Mouse (Mus musculus) kidney, adult 9 months (tissue): ENCODE measurements around the gene Map4k2.

Experiments used
- DNase-seq: peaks from one replicate; pipeline ENCODE4 v3.0.0; 2022

Map4k2 gene

DNA sequence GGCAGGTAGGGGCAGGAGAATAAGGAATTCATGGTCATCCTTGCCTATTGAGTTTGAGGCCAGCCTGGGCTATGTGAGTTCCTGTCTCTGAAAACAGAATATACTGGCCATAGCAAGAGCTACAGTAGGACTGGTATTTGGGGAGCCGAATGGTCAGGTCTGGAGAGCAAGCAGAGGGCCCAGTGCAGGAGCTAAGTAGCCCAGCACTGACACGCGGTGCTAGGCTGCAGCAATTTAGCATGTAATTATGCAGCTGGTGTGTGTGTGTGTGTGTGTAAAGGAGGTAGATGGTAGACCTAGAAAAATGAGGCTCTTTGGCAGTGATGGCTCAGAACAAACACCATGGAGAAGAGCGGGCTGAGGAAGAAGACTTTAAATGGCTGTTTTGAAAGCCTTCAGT is 6.7 kb downstream of the Map4k2 start:
- DNase-seq = no peak

GRCm38 (mm10) chr19:6348717-6349116 is 7.8 kb downstream of the Map4k2 start:
- DNase-seq = no peak

DNA sequence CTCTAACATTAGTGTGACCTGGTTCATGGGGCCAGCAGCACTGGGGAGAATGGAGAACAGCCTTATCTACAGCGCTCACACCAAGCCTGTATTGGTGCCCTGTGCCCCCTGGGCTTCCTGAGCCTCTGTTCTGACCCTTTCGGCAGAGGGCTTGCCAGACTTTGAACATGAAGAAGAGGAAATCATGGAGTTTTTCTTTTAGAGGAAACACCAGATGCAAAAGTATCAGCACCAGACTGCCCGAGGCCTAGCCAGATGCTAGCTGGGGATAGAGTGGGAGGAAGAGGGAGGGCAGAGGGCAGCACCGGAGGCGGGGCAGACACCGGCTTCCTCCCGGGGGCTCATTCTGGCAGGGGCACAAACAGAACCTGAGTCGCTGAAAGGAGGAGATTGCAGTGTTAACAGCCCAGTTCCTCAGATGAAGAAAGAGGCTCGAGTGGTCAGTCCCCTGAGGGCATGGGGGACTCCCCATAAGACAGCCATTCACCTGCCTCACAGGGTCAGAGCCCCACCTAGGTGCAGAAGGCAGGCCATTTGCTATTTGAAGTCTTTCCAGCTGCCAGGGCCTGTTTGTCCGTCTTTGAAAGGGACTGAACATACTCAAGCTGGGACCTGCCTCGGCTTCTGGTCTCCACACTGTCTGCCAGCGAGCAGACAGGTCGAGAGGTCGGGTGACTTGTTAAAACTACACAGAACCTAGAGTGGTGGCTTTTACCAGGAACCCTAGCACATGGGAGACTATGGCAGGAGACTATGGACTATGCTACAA is 8.5 kb downstream of the Map4k2 start:
- DNase-seq = no peak

DNA sequence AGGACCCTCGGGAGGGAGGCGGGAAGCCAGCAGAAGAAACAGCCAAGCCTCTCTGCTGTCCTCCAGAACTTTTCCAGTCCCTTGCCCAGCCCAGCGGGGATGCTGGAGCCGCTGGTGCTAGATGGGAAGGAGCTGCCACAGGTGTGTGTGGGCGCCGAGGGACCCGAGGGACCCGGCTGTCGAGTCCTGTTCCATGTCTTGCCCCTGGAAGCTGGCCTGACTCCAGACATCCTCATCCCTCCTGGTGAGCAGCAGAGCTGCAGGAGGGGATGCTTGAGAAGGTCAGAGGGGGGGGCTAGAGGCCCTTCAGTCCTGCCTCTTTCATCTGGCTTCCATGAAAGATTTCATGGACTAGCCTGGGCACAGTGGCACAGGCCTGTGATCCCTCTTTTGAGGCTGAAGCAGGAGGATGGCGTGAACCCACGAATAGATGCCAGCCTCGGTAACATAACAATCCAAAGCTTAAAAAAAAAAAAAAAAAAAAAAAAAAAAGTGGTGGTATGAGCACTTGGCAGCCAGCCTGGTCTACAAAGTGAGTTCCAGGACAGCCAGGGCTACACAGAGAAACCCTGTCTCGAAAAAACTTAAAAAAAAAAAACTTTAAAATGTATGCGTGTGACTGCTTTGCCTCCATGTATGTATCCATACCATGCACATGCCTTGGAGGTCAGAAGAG is 10.6 kb downstream of the Map4k2 start:
- DNase-seq = no peak

GRCm38 (mm10) chr19:6352107-6352505 is 11.2 kb downstream of the Map4k2 start:
- no peak for DNase-seq

- DNase-seq = no peak
Observed at GRCm38 (mm10) chr19:6354030-6354429, 13.1 kb downstream of the Map4k2 start.

DNA sequence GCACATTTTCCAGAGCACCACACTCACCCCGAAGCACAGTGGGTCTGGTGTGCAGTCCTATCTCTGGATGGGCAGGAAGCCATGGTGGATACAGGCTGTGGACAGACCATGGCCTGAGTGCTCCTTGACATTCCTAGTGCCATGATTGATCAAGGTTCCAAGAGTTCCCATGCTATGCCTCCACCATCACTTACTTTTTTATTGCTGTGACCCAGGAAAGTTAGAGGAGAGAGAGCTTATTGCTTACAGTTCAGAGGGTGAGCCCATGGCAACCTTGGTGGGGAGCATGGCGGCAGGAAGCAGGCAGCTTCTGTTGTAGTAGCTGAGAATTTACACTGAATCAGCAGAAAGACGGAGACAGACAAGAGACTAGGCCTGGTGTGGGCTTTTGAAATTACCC is 20.4 kb downstream of the Map4k2 start:
- no peak for DNase-seq

DNA sequence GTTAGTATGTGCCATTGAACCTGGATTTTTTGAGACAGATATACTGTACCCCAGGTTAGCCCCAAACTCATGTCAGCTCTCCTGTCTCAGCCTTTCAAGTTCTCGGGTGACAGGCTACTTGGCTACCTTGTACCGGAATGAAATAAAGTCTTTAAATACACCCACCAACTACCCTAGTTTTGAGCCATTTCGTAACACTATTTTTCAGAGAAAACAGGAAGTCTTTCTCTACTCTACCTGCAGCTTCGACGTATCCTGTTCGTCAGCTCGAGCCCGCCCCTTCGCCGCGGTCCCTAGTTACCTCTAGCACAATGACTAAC is 22.1 kb downstream of the Map4k2 start:
- no peak for DNase-seq

- peak; percentile 100 for DNase-seq
Observed at GRCm38 (mm10) chr19:6363411-6364240, 22.7 kb downstream of the Map4k2 start, which contains the start of gene Sf1. Sf1 (plus strand) TSS chr19:6363690.

DNA sequence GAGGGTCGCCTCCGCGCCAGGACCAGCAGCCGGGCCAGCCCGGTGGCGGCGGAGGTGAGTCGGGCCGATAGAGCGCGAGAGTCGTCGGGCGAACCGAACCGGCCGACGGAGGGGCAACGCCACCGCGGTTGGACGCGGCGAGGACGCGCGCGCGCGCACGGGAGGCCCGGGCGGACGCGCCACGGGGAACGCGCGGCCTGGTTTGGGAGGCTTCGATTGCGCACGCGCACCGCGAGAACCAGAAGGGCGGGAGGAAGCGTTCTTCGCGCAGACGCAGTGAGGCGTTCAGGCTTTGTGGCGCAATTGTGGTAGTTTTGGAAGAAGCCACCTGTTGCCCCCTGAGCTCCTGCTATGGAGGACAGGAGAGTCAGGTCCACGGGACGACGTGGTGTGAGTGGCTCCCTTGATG is 23.4 kb downstream of the Map4k2 start:
- DNase-seq = peak; percentile 92

DNA sequence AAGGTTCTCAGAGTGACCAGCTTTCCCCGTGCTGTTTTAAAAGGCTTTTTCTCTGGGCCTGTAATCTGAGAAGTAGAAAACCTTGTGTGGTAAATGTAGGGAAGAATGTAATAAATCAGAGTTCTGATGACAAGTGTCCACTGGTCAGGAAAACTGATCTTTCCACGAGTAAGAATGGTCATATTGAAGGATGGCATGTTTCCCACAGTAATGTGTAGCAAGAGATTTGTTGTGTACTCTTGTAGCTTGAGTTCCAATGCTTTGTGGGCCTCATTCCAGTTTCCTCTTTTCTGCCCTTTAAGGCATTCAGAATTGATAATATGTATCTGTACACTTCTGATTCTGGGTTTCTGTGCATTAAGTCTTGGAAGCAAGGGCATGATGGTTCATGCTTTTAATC is 23.9 kb downstream of the Map4k2 start:
- DNase-seq = no peak

GRCm38 (mm10) chr19:6370175-6370574 is 29.2 kb downstream of the Map4k2 start:
- DNase-seq = no peak

DNA sequence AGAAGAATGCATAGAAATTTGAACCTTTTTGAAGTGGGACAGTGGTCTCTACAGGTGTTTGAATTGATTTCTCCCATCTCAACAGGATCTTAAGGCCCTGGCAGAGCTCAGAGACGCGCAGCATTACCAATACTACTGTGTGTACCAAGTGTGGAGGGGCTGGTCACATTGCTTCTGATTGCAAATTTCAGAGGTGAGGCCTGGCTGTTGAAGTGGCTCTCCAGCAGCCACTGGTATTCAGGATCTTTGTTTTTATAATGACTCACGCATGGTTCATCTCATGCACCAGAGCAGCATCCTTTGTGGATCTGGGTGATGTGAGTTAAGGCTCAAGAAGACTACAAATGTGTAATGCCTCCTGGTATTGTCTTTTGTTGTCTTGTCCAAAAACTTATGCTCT is 31.5 kb downstream of the Map4k2 start:
- no peak for DNase-seq

- DNase-seq = peak; percentile 77
Observed at GRCm38 (mm10) chr19:6373539-6374400, 32.8 kb downstream of the Map4k2 start.

- DNase-seq = no peak
Observed at GRCm38 (mm10) chr19:6374571-6374970, 33.6 kb downstream of the Map4k2 start.

DNA sequence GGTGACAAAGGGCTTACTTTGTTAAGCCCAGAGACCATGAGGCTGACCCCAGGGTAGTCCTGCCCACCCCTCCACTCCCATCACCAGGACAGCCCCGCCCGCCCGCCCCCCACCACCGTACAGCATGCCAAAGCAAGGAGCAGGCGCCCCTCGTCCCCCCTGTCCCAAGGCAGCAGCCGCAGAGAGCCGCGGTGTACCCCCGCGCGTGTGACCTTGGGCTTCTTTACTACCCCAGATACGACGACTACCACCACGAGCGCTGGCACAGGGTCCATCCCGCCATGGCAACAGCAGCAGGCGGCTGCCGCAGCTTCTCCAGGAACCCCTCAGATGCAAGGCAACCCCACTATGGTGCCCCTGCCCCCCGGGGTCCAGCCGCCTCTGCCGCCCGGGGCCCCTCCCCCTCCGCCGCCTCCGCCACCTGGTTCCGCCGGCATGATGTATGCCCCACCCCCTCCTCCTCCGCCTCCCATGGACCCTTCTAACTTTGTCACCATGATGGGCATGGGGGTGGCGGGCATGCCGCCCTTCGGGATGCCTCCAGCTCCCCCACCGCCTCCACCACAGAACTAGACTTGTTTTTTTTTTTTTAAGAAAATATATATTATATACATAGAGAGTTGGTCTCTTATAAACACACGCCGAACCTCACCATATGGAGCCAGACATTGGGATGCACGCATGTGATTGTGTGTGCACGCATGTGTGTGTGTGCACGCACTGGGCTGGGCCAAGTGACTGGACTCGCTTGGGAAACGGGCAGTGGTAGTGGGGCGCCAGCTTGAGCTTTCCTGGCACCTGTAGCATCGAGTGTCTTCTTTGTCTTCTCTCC is 34.7 kb downstream of the Map4k2 start:
- DNase-seq = no peak

GRCm38 (mm10) chr19:6376255-6376564 is 35.3 kb downstream of the Map4k2 start:
- peak; percentile 51 for DNase-seq

- no peak for DNase-seq
Observed at GRCm38 (mm10) chr19:6376643-6377042, 35.7 kb downstream of the Map4k2 start.

GRCm38 (mm10) chr19:6377327-6378040 is 36.5 kb downstream of the Map4k2 start:
- no peak for DNase-seq

DNA sequence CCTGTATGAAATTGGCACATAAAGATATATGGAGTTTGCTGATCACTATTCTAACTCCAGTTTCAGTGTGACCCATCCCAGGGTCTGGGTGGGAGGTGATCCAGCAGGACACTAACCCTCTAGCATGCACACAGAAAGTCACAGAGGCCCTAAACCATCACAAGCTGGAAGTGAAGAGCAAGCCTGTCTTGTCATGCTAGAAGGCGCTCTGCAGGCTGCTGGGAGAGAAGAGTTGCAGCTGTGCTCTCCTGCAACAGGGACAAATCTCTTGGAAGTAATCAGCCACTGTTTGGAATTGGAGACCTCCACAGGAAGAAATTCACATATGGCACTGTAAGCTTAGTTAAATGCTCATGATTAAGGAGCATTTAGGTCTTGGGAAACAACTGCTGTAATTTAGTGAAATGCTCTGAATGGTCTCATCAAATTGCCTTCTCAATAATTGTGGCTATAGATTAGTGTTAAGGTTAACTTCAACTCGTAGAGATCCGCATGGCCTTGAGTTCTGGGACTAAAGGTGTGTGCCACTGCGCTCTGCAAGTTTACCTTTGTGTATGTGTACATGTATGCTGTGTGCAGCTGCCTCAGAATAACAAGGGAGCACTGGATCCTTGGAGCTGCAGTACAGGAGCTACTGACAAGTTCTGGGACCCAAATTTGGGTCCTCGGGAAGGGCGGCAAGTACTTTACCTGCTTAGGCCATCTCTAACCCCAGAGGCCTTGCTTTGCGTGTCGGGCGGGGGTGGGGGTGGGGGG is 39.7 kb downstream of the Map4k2 start:
- no peak for DNase-seq

GRCm38 (mm10) chr19:6381238-6381637 is 40.3 kb downstream of the Map4k2 start:
- no peak for DNase-seq
